Mouse (Mus musculus) spleen, postnatal 0 days (tissue): ENCODE results near the gene Olfr229. TPM values are rescaled to one million over a fixed set of nuclear protein-coding genes. Genes with fewer than 3 reads are reported as not detected.

Experiments
- polyA plus RNA-seq: library from polyadenylated mRNA; unstranded; fragments of >200 nt; fragmentation: Nextera tagmentation; extraction: Ambion mirVana; gene quantifications from 2 replicates; pipeline ENCODE4 v1.2.1, GENCODE M21; 2015

Gene Olfr229
- not detected in 2 replicates for polyA plus RNA-seq

DNA sequence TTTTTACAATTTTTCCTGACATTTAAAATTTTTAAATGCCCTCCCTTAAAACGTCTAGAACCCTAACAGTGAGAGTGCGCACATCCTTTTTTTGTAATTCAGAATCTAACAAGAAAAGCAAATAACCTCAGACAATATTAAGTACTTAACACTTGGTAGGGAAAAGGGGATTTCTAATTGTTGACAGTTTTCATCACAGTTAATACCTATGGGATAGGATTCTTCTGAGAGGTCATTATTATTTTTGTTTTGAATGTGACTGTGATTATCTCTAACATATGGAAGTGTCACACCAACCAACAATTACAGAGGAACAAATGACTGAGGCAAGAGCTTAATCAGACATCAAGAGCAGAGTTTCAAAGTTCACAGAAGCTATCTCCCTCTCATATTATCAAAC, at the start of gene Olfr229:
Olfr229 (plus strand) TSS at position 301 of the 400 bp plus-strand sequence.

DNA sequence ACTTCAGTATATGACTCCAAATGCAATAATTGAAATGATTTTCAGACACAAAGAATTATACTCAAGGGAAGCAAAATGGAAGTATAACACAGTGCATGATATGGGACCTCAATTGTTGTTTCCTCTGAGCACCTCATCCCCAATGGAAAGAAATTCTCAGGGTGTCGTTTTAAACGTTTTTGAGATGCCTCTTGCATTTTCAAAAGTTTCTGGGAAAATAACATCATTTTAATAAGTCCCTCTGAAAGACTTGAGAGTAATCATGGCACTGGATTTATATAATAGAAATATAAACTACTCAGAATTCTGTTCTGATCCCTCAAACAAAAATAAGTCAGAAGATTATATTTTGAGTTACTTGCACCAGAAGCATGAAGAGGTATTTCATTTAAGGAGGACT, 41.0 kb upstream of the Olfr229 start, which contains the start of gene Olfr972:
Olfr972 (plus strand) TSS at position 301 of the 400 bp plus-strand sequence.

DNA sequence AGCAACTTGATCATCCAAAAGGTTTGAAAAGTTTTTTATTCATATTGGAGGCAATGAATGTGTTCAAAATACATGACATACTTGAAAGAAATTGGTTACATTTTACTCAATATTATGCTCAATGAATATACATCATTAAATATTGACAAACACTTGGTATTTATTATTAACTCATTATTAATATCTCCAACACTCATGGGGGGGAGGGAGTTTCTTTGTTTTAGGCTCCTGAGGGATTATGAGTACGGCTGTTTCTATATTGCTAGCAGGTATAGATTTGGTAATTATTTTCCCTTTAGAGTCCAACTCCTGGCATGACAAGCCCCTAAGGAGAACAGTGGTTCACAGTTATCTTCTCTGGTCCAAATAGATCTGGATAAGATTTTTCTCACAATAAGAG, 30.1 kb downstream of the Olfr229 start, which contains the start of gene Olfr974:
Olfr974 (plus strand) TSS at position 301 of the 400 bp plus-strand sequence.

DNA sequence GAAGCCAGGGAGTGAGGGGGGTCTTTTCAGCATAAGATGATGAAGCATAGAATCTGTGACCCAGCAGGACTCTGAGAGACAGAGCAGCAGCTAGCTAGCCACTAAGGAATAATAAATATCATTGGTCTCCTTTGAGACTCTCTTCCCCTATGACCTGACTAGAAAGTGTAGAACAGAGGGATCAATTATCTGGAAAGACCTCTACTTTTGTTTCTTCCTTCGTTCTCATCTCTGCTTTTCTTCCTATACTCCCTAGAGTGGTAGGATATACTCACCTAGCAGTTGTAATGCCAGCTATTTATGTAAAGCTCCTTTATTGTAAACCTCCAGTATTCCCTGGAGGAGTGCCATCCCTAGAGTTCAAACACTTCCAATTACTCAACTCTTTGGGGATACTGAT, 44.8 kb downstream of the Olfr229 start, which contains the start of gene Olfr975:
Olfr975 (minus strand) TSS at position 101 of the 400 bp plus-strand sequence.

DNA sequence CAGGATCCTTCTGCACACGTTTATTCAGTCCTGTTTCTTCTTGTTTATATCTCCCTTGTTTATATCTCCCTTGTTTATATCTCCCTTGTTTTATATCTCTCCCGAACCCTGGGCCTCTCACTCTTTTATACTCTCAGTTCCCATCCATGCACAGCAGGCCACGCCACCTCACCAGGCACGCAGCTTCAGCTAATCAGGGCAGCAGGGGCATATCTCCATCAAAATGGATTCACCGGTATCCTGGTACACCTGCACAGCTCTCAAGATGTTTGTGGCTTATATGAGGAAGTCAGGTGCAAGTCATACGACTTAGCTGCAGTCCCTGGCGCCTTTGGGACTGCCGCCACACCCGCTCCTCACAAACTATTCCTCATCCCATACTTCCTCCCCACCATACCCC, 53.9 kb downstream of the Olfr229 start, which contains the start of gene Olfr976:
Olfr976 (minus strand) TSS at position 101 of the 400 bp plus-strand sequence.

Other genes with a start within 250 kb of the Olfr229 start
- not detected in 2 replicates for gene Olfr963, start 240.1 kb upstream of the Olfr229 start, polyA plus RNA-seq
- gene Olfr149, start 200.2 kb upstream of the Olfr229 start, polyA plus RNA-seq: not detected in 2 replicates
- gene Olfr965, start 196.0 kb upstream of the Olfr229 start, polyA plus RNA-seq: not detected in 2 replicates
- not detected in 2 replicates for gene Olfr150, start 176.4 kb upstream of the Olfr229 start, polyA plus RNA-seq
- not detected in 2 replicates for gene Olfr967, start 161.1 kb upstream of the Olfr229 start, polyA plus RNA-seq
- not detected in 2 replicates for gene Olfr968, start 124.1 kb upstream of the Olfr229 start, polyA plus RNA-seq
- not detected in 2 replicates for gene Olfr969, start 116.4 kb upstream of the Olfr229 start, polyA plus RNA-seq
- gene Olfr970, start 98.5 kb upstream of the Olfr229 start, polyA plus RNA-seq: not detected in 2 replicates
- gene Olfr971, start 70.5 kb upstream of the Olfr229 start, polyA plus RNA-seq: not detected in 2 replicates
- not detected in 2 replicates for gene Olfr972, start 40.9 kb upstream of the Olfr229 start, polyA plus RNA-seq
- not detected in 2 replicates for gene Olfr974, start 30.2 kb downstream of the Olfr229 start, polyA plus RNA-seq
- gene Olfr975, start 44.7 kb downstream of the Olfr229 start, polyA plus RNA-seq: not detected in 2 replicates
- not detected in 2 replicates for gene Olfr976, start 53.8 kb downstream of the Olfr229 start, polyA plus RNA-seq
- not detected in 2 replicates for gene Olfr978, start 84.8 kb downstream of the Olfr229 start, polyA plus RNA-seq
- not detected in 2 replicates for gene Olfr979, start 96.1 kb downstream of the Olfr229 start, polyA plus RNA-seq
- not detected in 2 replicates for gene Olfr980, start 102.2 kb downstream of the Olfr229 start, polyA plus RNA-seq
- not detected in 2 replicates for gene Olfr981, start 114.1 kb downstream of the Olfr229 start, polyA plus RNA-seq
- not detected in 2 replicates for gene Olfr982, start 166.5 kb downstream of the Olfr229 start, polyA plus RNA-seq
- gene Olfr983, start 186.3 kb downstream of the Olfr229 start, polyA plus RNA-seq: not detected in 2 replicates
- gene Olfr984, start 206.9 kb downstream of the Olfr229 start, polyA plus RNA-seq: not detected in 2 replicates
- not detected in 2 replicates for gene Olfr985, start 222.8 kb downstream of the Olfr229 start, polyA plus RNA-seq
- gene Tmem225, start 240.8 kb downstream of the Olfr229 start, polyA plus RNA-seq: not detected in 2 replicates